Mouse (Mus musculus) megakaryocyte, embryonic 14.5 days (primary cell): ENCODE results near the gene Has1.

Source experiments
- FLI1 ChIP-seq: IDR thresholded peaks from 2 replicates; pipeline ENCODE4 v1.6.1; 2012; ENCODE audit warnings: low read length, inconsistent platforms, mixed read lengths
- GATA1 ChIP-seq: IDR thresholded peaks from 3 replicates; pipeline ENCODE4 v1.6.1; 2012; ENCODE audit warnings: mixed read lengths, low read length, inconsistent platforms, borderline replicate concordance

GRCm38 (mm10) chr17:17856612-17857011 is 1.6 kb upstream of the Has1 start:
- TF ChIP-seq GATA1 = no peak
- no peak for TF ChIP-seq FLI1
